Mouse (Mus musculus) heart, postnatal 0 days (tissue): ENCODE measurements around the gene Fam198b. TPM values are rescaled to one million over a fixed set of nuclear protein-coding genes. Genes with fewer than 3 reads are reported as not detected.

ENCODE experiments used
- ATAC-seq: fragments of 200-750 bp; cut with Nextera tagmentation; 2 replicates; pipeline ENCODE4 v1.8.0; 2017; ENCODE audit warnings: low read depth, moderate number of reproducible peaks, moderate library complexity; ENCODE audit not compliant: insufficient read depth
- DNase-seq: peaks from one replicate; pipeline ENCODE4 v3.0.0-alpha.2; 2016; ENCODE audit warnings: low spot score
- H3K27ac ChIP-seq: fragments of 300-500 bp; sonication (generic); 2 replicates; pipeline ENCODE4 v1.5.1; 2014; ENCODE audit warnings: low read depth, mild to moderate bottlenecking
- H3K27me3 ChIP-seq: fragments of 300-500 bp; sonication (generic); 2 replicates; pipeline ENCODE4 v1.6.1; 2014; ENCODE audit warnings: low read length, mixed read lengths; ENCODE audit not compliant: control insufficient read depth, insufficient read depth
- H3K36me3 ChIP-seq: fragments of 300-500 bp; sonication (generic); replicated peaks from 2 replicates; pipeline ENCODE4 v1.6.1; 2014; ENCODE audit warnings: low read length, mixed read lengths; ENCODE audit not compliant: control insufficient read depth, insufficient read depth
- H3K4me1 ChIP-seq: fragments of 300-500 bp; sonication (generic); 2 replicates; pipeline ENCODE4 v1.6.1; 2014; ENCODE audit warnings: antibody characterized with exemption; ENCODE audit not compliant: control insufficient read depth, insufficient read depth
- H3K4me2 ChIP-seq: fragments of 300-500 bp; sonication (generic); 2 replicates; pipeline ENCODE4 v1.6.1; 2014; ENCODE audit warnings: low read depth, mild to moderate bottlenecking, low read length, moderate library complexity
- H3K4me3 ChIP-seq: fragments of 300-500 bp; sonication (generic); 2 replicates; pipeline ENCODE4 v1.5.1; 2014; ENCODE audit warnings: low read depth, low read length
- H3K9ac ChIP-seq: fragments of 300-500 bp; sonication (generic); replicated peaks from 2 replicates; pipeline ENCODE4 v1.6.1; 2014; ENCODE audit warnings: low read depth, low read length, mixed read lengths
- H3K9me3 ChIP-seq: fragments of 300-500 bp; sonication (generic); replicated peaks from 2 replicates; pipeline ENCODE4 v1.6.1; 2016; ENCODE audit warnings: low read length; ENCODE audit not compliant: control insufficient read depth
- CTCF ChIP-seq: IDR thresholded peaks from 2 replicates; pipeline ENCODE4 v1.5.1; 2016; ENCODE audit warnings: antibody characterized with exemption, control low read depth, low read depth
- EP300 ChIP-seq: IDR thresholded peaks from 2 replicates; pipeline ENCODE4 v1.6.1; 2016; ENCODE audit warnings: antibody characterized with exemption, low read depth
- WGBS: fragments of 180-500 bp; shearing (Covaris S2); extraction: QIAGEN DNeasy Blood & Tissue Kit; methylation state at CpG from one replicate; pipeline ENCODE4 v1.1.7; 2014; 5-methylcytosine and 5-hydroxymethylcytosine counted together
- polyA plus RNA-seq: library from polyadenylated mRNA; unstranded; fragments of >200 nt; fragmentation: Nextera tagmentation; extraction: Ambion mirVana; gene quantifications from 2 replicates; pipeline ENCODE4 v1.2.1, GENCODE M21; 2015
- total RNA-seq: library from RNA; depleted of rRNA; stranded (reverse); fragments of >200 nt; gene quantifications from 2 replicates; pipeline ENCODE4 v1.2.3, GENCODE M21; 2014; ENCODE audit warnings: low replicate concordance

Fam198b gene
- total and polyA plus RNA-seq, 2 experiments from 2014 or later = 51.9 to 114 TPM

- Histone ChIP-seq H3K4me1 (peaks cover 60% of the 10 kb centered on the region), H3K9ac (no peak overlapping the region), H3K9me3 (no peaks in the 10 kb centered on the region), H3K4me3 (no peak overlapping the region), H3K27me3 (no peaks in the 10 kb centered on the region), H3K4me2 (no peak overlapping the region), H3K36me3 (peaks cover 15% of the 10 kb centered on the region; the same call in 1 of the 2 replicates), H3K27ac (peak overlapping the region; percentile 57; the same call in 1 of the 2 replicates)
- ATAC-seq (no peak), DNase-seq (no peak)
- TF ChIP-seq EP300 = no peak
- no peak for TF ChIP-seq CTCF
- WGBS = 71% methylated on average over 5 of the region's 5 CpGs
These were observed 41.8 kb downstream of the Fam198b start for GRCm38 (mm10) chr3:79925950-79926697.

- 39% methylated on average over 4 of the region's 4 CpGs for WGBS
- Histone ChIP-seq H3K9me3 (no peaks in the 10 kb centered on the region), H3K27me3 (no peaks in the 10 kb centered on the region), H3K27ac (peak overlapping the region; percentile 48), H3K4me2 (no peak overlapping the region), H3K36me3 (peaks cover 9% of the 10 kb centered on the region; the same call in 1 of the 2 replicates), H3K4me3 (no peak overlapping the region), H3K4me1 (peaks cover 53% of the 10 kb centered on the region), H3K9ac (no peak overlapping the region)
- TF ChIP-seq EP300 (no peak), CTCF (no peak)
- ATAC-seq (peak; percentile 61; the same call in 1 of the 2 replicates), DNase-seq (peak; percentile 65)
These were observed 42.7 kb downstream of the Fam198b start for GRCm38 (mm10) chr3:79927050-79927449.

GRCm38 (mm10) chr3:79928409-79928808 lies 44.1 kb downstream of the Fam198b start:
- Histone ChIP-seq H3K4me3 (no peak overlapping the region), H3K27me3 (no peaks in the 10 kb centered on the region), H3K27ac (peak overlapping the region; percentile 62), H3K9me3 (no peaks in the 10 kb centered on the region), H3K4me2 (no peak overlapping the region), H3K9ac (no peak overlapping the region), H3K36me3 (peaks cover 16% of the 10 kb centered on the region; the same call in 1 of the 2 replicates), H3K4me1 (peaks cover 50% of the 10 kb centered on the region)
- DNase-seq = peak; percentile 42
- TF ChIP-seq EP300 = no peak
- TF ChIP-seq CTCF = peak; percentile 18; the same call in 1 of the 2 replicates
- 41% methylated on average over 5 of the region's 5 CpGs for WGBS
- peak; percentile 84 for ATAC-seq

- Histone ChIP-seq H3K9me3 (no peaks in the 10 kb centered on the region), H3K4me3 (no peak overlapping the region), H3K36me3 (0 out of 2 replicates have a peak, but pooled peaks cover 6% of the 10 kb centered on the region), H3K4me2 (no peak overlapping the region), H3K27me3 (no peaks in the 10 kb centered on the region), H3K27ac (peak overlapping the region; percentile 53; the same call in 1 of the 2 replicates), H3K9ac (no peak overlapping the region), H3K4me1 (peaks cover 50% of the 10 kb centered on the region)
- 0 out of 2 replicates have a peak, but pooled peaks have one; percentile 11 for ATAC-seq
- WGBS = 45% methylated on average over 7 of the region's 7 CpGs
- DNase-seq = no peak
- TF ChIP-seq CTCF = no peak
- no peak for TF ChIP-seq EP300
These were observed 45.9 kb downstream of the Fam198b start for GRCm38 (mm10) chr3:79930141-79930744.

GRCm38 (mm10) chr3:79936213-79936612 lies 51.9 kb downstream of the Fam198b start:
- H3K27ac ChIP-seq = peak overlapping the region; percentile 66
- no peaks in the 10 kb centered on the region for H3K27me3 ChIP-seq
- no peak for DNase-seq
- peaks cover 49% of the 10 kb centered on the region for H3K36me3 ChIP-seq
- TF ChIP-seq EP300 = no peak
- no peak for TF ChIP-seq CTCF
- no peak overlapping the region for H3K4me2 ChIP-seq
- 43% methylated on average over 6 of the region's 6 CpGs for WGBS
- ATAC-seq = no peak
- H3K4me3 ChIP-seq = no peak overlapping the region
- H3K9ac ChIP-seq = no peak overlapping the region
- H3K4me1 ChIP-seq = peaks cover 19% of the 10 kb centered on the region
- no peaks in the 10 kb centered on the region for H3K9me3 ChIP-seq
